Mouse (Mus musculus): ENCODE data around the gene Unc13b. TPM values are rescaled to one million over a fixed set of nuclear protein-coding genes. Genes with fewer than 3 reads are reported as not detected.

The Unc13b gene
- polyA plus RNA-seq, 1 experiment from 2014 or later = 29.4 TPM

- Histone ChIP-seq H3K9me3 (replicated peaks) (no peaks in the 10 kb centered on the region), H3K4me1 (peaks cover 27% of the 10 kb centered on the region), H3K27me3 (no peaks in the 10 kb centered on the region), H3K9ac (0 out of 2 replicates have a peak overlapping the region, but pooled peaks have one; percentile 4), H3K27ac (no peak overlapping the region), H3K36me3 (peaks cover 58% of the 10 kb centered on the region), H3K4me3 (peak overlapping the region; percentile 73; the same call in 1 of the 2 replicates), H3K4me2 (replicated peaks) (peak overlapping the region; percentile 84; the same call in 1 of the 2 replicates)
- 92% methylated on average over 9 of the region's 9 CpGs for WGBS
- ATAC-seq (ENCODE audit: low FRiP score) = no peak
Measured at GRCm38 (mm10) chr4:43029749-43030148, 29.0 kb upstream of the Unc13b start.

DNA sequence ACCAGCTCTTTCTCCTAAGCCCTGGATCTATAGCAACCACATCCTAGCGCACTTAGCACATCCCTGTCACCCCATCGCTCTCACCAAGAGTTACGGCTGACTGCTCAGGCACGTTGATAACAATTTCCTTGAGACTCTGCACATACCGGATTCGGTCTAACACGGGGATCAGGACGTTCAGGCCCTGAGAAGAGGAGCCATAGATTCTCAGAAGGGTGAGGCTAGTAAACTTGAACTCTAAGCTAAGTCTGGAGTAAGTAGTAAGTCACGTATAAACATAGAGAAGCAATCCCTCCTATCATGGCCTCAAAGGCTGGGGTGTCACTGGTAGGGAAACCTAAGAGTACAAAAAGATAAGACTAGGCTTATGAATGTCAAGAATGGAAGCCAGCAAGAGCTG, 28.4 kb upstream of the Unc13b start:
- Histone ChIP-seq H3K4me3 (peak overlapping the region; percentile 73), H3K36me3 (peaks cover 63% of the 10 kb centered on the region), H3K9me3 (replicated peaks) (no peaks in the 10 kb centered on the region), H3K4me2 (replicated peaks) (peak overlapping the region; percentile 84), H3K9ac (peak overlapping the region; percentile 92), H3K27me3 (no peaks in the 10 kb centered on the region), H3K27ac (peak overlapping the region; percentile 92), H3K4me1 (peaks cover 22% of the 10 kb centered on the region)
- ATAC-seq (ENCODE audit: low FRiP score) = no peak
- WGBS = 75% methylated on average over 9 of the region's 9 CpGs

DNA sequence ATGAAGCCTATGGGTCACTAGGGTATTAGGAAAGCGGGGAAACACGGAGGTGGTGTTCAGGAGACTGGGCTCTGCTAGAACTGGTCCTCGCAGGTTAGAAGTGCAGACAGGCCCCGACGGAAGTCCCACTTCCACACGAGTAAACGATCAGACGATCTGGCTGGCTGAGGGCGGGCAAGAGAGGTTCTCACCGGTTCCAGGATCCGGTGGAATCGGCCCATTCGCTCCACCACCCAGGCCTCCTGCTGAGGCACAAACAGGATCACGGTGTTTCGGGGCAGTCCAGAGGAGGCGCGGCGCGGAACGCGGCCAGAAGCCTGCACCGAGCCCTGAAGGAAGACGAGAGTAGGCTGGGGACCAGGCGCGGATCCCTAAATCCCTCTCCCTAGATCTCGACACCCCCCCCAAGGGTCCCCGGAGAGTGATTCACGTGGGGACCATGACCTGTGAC, 27.9 kb upstream of the Unc13b start:
- Histone ChIP-seq H3K4me1 (peaks cover 22% of the 10 kb centered on the region), H3K9me3 (replicated peaks) (no peaks in the 10 kb centered on the region), H3K27me3 (no peaks in the 10 kb centered on the region), H3K27ac (peak overlapping the region; percentile 92), H3K9ac (peak overlapping the region; percentile 92), H3K36me3 (peaks cover 67% of the 10 kb centered on the region), H3K4me2 (replicated peaks) (peak overlapping the region; percentile 84), H3K4me3 (peak overlapping the region; percentile 73)
- WGBS = 2% methylated on average over 28 of the region's 28 CpGs
- ATAC-seq (ENCODE audit: low FRiP score) = peak; percentile 12

DNA sequence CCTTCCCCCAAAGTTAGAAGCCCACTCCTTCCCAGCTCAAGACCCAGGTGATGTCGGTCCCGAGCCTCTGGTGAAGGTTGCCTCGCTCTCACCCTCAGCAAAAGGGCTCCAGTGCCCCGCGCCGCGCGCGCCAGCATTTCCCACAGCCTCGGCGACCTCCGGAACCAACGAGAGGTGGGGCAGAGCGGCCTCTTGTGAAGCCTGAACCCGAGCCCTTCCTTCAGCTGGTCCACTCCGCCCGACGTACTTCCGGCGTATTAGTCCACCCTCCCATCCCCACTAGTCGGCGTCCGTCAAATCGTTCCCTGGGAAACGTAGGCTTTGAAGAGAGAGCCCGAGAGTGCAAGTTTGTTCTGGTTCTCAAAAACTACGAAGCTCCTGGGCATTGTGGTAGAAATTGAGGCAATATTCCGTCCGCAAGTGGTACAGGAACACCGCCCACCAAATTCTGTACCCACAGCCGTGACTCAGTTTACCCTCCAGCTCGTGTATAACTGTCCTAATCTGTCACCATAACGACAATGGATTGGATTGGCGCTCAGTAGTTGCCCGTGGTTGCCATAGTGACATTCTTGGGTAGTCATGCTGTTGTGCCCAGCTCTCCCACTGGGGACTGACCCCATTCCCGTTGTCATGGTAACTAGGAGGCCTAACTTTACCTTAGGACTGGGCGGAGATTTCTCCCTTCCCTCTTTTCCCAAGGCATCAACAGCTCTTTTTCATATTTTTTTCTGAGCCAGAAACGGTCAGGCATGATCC, 27.3 kb upstream of the Unc13b start, which contains the start of gene Stoml2:
TSS of gene Stoml2 (minus strand) at position 474 of the 759 bp plus-strand sequence.
- ATAC-seq (ENCODE audit: low FRiP score) = peak; percentile 96

GRCm38 (mm10) chr4:43032501-43032900, 26.3 kb upstream of the Unc13b start:
- H3K4me2 ChIP-seq (replicated peaks) = no peak overlapping the region

More for the DNA sequence above, 27.3 kb upstream of the Unc13b start, which contains the start of gene Stoml2:
- Histone ChIP-seq H3K4me2 (replicated peaks) (peak within 1 kb of the TSS; percentile 84), H3K4me1 (peaks cover 22% of the 10 kb centered on the region), H3K36me3 (peaks cover 73% of the 10 kb centered on the region), H3K27ac (peak within 1 kb of the TSS; percentile 92), H3K9ac (peak within 1 kb of the TSS; percentile 92), H3K9me3 (replicated peaks) (no peaks in the 10 kb centered on the region), H3K4me3 (peak within 1 kb of the TSS; percentile 73), H3K27me3 (no peaks in the 10 kb centered on the region)
- 1% methylated on average over 38 of the region's 38 CpGs for WGBS

GRCm38 (mm10) chr4:43033481-43033880, 25.3 kb upstream of the Unc13b start:
- Histone ChIP-seq H3K4me2 (replicated peaks) (no peak overlapping the region), H3K9me3 (replicated peaks) (no peaks in the 10 kb centered on the region), H3K9ac (no peak overlapping the region), H3K4me3 (no peak overlapping the region), H3K4me1 (peaks cover 33% of the 10 kb centered on the region), H3K27me3 (no peaks in the 10 kb centered on the region), H3K27ac (no peak overlapping the region), H3K36me3 (peaks cover 61% of the 10 kb centered on the region)
- WGBS = 88% methylated on average over 14 of the region's 14 CpGs
- ATAC-seq (ENCODE audit: low FRiP score) = no peak

More at GRCm38 (mm10) chr4:43032501-43032900, 26.3 kb upstream of the Unc13b start:
- H3K27ac ChIP-seq = peak overlapping the region; percentile 92
- H3K4me1 ChIP-seq = peaks cover 27% of the 10 kb centered on the region
- no peaks in the 10 kb centered on the region for H3K9me3 ChIP-seq (replicated peaks)
- WGBS = 100% methylated on average over 1 of the region's 1 CpGs
- ATAC-seq (ENCODE audit: low FRiP score) = no peak
- no peak overlapping the region for H3K9ac ChIP-seq
- no peaks in the 10 kb centered on the region for H3K27me3 ChIP-seq
- peaks cover 70% of the 10 kb centered on the region for H3K36me3 ChIP-seq
- no peak overlapping the region for H3K4me3 ChIP-seq

DNA sequence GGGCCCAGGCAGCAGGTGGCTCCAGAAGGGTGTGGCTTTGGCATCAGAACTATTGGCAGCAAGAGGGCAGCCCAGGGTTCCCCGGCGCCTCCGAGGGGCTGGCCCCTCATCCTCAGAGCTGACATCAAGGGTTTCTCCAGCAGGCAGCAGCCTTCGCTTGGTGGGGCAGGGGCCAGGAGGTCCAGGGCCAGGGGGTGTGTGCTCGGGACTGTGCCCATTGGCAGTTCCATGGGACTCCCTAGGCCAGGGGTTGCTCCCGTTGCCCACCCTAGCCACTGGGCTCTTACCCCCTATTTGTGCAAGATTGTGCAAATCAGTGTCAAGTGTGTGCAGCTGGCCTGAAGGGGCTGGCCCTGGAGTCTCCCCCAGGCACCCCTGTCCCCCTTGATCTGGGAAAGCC, 22.9 kb upstream of the Unc13b start:
- peaks cover 39% of the 10 kb centered on the region for H3K4me1 ChIP-seq
- no peak overlapping the region for H3K4me3 ChIP-seq
- no peak overlapping the region for H3K9ac ChIP-seq
- no peak overlapping the region for H3K27ac ChIP-seq
- peaks cover 45% of the 10 kb centered on the region for H3K36me3 ChIP-seq
- WGBS = 94% methylated on average over 6 of the region's 6 CpGs
- no peak overlapping the region for H3K4me2 ChIP-seq (replicated peaks)
- no peak for ATAC-seq (ENCODE audit: low FRiP score)
- H3K9me3 ChIP-seq (replicated peaks) = no peaks in the 10 kb centered on the region
- H3K27me3 ChIP-seq = no peaks in the 10 kb centered on the region

DNA sequence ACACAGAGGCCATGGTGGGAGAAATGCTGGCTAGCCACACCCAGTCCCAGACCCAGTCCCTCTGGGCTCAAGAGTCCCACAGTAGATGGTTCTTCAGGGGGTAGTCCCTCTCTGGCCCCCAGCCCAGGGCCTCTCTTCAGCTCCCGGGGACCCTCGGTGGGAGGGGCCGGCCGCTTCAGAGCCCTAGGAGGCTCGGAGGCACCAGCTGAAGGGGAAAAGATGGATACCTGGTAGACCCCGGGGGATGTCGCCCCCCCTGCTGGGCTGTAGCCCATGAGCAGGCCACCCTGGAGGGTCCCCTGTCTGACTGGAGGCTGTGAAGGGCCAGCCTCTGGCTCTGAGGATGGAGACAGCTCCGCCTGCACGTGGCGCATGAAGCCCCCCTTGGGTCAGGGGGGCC, 22.4 kb upstream of the Unc13b start:
- Histone ChIP-seq H3K4me1 (peaks cover 40% of the 10 kb centered on the region), H3K27me3 (no peaks in the 10 kb centered on the region), H3K9me3 (replicated peaks) (no peaks in the 10 kb centered on the region), H3K4me3 (no peak overlapping the region), H3K9ac (no peak overlapping the region), H3K4me2 (replicated peaks) (no peak overlapping the region), H3K27ac (no peak overlapping the region), H3K36me3 (peaks cover 45% of the 10 kb centered on the region)
- 88% methylated on average over 10 of the region's 10 CpGs for WGBS
- no peak for ATAC-seq (ENCODE audit: low FRiP score)

DNA sequence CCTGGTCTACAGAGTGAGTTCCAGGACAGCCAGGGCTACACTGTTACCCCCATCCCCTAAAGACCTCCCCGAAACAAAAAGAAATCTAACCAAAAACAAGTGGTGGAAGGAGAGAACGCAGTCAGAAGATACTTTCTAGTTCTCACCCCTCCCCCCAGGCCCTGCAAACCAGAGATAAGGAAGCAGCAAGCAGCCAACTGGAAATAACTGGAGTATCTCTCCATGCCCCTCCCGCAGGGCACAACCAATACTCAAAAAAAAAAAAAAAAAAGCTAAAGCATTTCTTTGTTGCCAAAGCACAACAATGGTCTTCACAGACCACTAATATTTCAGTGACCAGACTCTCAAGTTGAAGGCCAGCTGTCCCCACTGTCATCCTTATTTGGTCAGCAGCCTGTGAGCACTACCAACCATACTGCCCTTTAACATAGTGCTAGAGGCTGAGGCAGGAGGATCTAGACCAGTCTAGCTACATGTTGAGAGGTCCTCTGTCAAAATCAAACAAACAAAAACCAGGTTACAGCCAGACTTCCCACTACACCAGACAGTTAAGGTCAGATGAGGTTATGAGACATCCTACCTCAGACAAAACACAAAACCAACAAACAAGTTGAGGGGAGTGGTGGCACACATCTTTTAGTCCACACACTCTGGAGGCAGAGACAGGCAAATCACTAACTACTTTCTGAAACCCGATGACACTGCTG, 20.7 kb upstream of the Unc13b start:
- 73% methylated on average over 4 of the region's 4 CpGs for WGBS
- no peak for ATAC-seq (ENCODE audit: low FRiP score)
- Histone ChIP-seq H3K4me2 (replicated peaks) (peak overlapping the region; percentile 83), H3K9me3 (replicated peaks) (no peaks in the 10 kb centered on the region), H3K9ac (no peak overlapping the region), H3K27ac (no peak overlapping the region), H3K36me3 (peaks cover 40% of the 10 kb centered on the region), H3K27me3 (no peaks in the 10 kb centered on the region), H3K4me3 (no peak overlapping the region), H3K4me1 (peaks cover 28% of the 10 kb centered on the region)

DNA sequence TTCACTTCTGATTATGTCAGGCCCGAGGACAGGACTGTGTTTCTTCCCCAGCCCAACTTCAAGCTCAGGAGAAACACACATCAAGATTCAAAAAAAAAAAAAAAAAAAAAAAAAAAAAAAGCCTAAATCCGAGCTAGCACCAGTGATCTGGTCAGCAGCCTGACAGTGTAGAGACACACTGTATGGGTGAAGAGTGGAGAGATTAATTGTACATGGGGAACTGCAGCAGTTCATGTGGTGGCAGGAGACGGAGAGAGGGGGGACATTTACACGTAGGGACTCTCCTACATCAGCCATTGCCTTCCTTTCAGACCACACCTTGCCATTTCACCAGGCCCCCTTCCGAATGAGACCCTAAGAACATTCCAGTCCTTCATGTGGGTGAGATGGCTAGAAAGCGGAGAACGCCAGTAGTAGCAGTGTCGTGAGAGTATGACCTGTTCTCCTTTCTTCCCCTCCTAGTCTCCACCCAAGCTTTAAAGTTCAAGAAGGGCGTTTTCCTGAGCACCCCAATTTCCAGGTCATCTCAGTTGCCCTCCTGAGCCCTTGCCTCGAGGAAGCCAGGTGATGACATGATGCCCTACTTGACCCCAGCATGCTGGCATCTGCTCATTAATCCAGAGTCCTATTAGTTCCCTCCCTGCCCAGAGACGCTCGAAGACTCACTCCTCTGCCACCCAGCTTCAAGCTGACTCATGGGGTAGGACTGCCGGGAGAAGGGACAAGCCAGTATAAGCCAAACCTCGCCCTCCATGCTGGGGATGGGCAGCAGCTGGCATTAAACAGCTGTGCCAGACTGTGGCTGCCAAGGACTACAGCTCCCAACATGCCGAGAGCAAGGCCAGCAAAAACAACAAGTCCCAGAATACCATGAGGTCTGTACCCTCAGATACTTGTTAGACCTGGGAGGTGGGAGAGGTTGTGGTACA, 19.9 kb upstream of the Unc13b start:
- Histone ChIP-seq H3K4me3 (peak overlapping the region; percentile 67), H3K27me3 (no peaks in the 10 kb centered on the region), H3K36me3 (peaks cover 32% of the 10 kb centered on the region), H3K4me1 (peaks cover 34% of the 10 kb centered on the region), H3K27ac (peak overlapping the region; percentile 78; the same call in 1 of the 2 replicates), H3K9ac (peak overlapping the region; percentile 87), H3K4me2 (replicated peaks) (peak overlapping the region; percentile 83), H3K9me3 (replicated peaks) (no peaks in the 10 kb centered on the region)
- WGBS = 64% methylated on average over 15 of the region's 15 CpGs
- ATAC-seq (ENCODE audit: low FRiP score) = no peak

- Histone ChIP-seq H3K4me3 (peak overlapping the region; percentile 67), H3K9ac (peak overlapping the region; percentile 87), H3K27ac (peak overlapping the region; percentile 78), H3K4me2 (replicated peaks) (peak overlapping the region; percentile 83), H3K4me1 (peaks cover 42% of the 10 kb centered on the region), H3K9me3 (replicated peaks) (no peaks in the 10 kb centered on the region), H3K27me3 (no peaks in the 10 kb centered on the region), H3K36me3 (peaks cover 24% of the 10 kb centered on the region)
- WGBS = 4% methylated on average over 11 of the region's 11 CpGs
- ATAC-seq (ENCODE audit: low FRiP score) = no peak; the same call in 1 of the 2 replicates
Measured at GRCm38 (mm10) chr4:43039609-43040008, 19.1 kb upstream of the Unc13b start.
